Mouse (Mus musculus): ENCODE results near the gene St3gal5. TPM values are rescaled to one million over a fixed set of nuclear protein-coding genes. Genes with fewer than 3 reads are reported as not detected.

The St3gal5 gene
- total and polyA plus RNA-seq, 3 experiments = 24.4 to 51.8 TPM; not detected in 1

GRCm38 (mm10) chr6:72134850-72135515, 37.6 kb downstream of the St3gal5 start:
- Histone ChIP-seq H3K9me3 (replicated peaks; ENCODE audit: insufficient read depth, low read length) (no peaks in the 10 kb centered on the region), H3K27me3 (ENCODE audit: control insufficient read depth in 1 of 2, insufficient read depth in 2 of 2, low read length in 2 of 2) (no peaks in the 10 kb centered on the region), H3K27ac (ENCODE audit: control insufficient read depth, low read depth, low read length) (peak overlapping the region; percentile 51), H3K36me3 (ENCODE audit: control insufficient read depth in 1 of 2, insufficient read depth in 2 of 2, low read length in 2 of 2) (peaks cover 21 to 36% of the 10 kb centered on the region in 2 experiments), H3K79me2 (ENCODE audit: control insufficient read depth, insufficient read depth, low read length, poor library complexity) (no peaks in the 10 kb centered on the region), H3K4me3 (ENCODE audit: control insufficient read depth in 1 of 2, insufficient read depth in 1 of 2, low read depth in 2 of 2, low read length in 2 of 2) (no peak overlapping the region), H3K4me1 (ENCODE audit: control insufficient read depth in 1 of 2, insufficient read depth in 2 of 2, low read length in 2 of 2) (peaks cover 10 to 29% of the 10 kb centered on the region in 2 experiments), H3K9ac (ENCODE audit: control insufficient read depth, low read depth, low read length, poor library complexity, severe bottlenecking) (no peak overlapping the region)
- DNase-seq (ENCODE audit: low read depth, low spot score) = peak; percentile 64
- no peak for TF ChIP-seq RAD21 (IDR thresholded peaks at IDR 0.05; ENCODE audit: low read depth, low read length)
- no peak for TF ChIP-seq POLR2A (IDR thresholded peaks at IDR 0.05; ENCODE audit: control insufficient read depth in 1 of 2, insufficient read depth in 1 of 2, low read depth in 1 of 2, low read length in 2 of 2, poor library complexity in 1 of 2)
- TF ChIP-seq ZNF384 (IDR thresholded peaks at IDR 0.05; ENCODE audit: low read depth, low read length) = no peak
- no peak for TF ChIP-seq UBTF (IDR thresholded peaks at IDR 0.05; ENCODE audit: borderline replicate concordance, insufficient read depth, low read depth, low read length)
- TF ChIP-seq USF2 (IDR thresholded peaks at IDR 0.05; ENCODE audit: borderline replicate concordance in 1 of 2, insufficient read depth in 1 of 2, low read depth in 1 of 2, low read length in 2 of 2) = no peak
- peak; percentile 74 for TF ChIP-seq RCOR1 (IDR thresholded peaks at IDR 0.05; ENCODE audit: low read depth, low read length)
- TF ChIP-seq TBP (IDR thresholded peaks at IDR 0.05; ENCODE audit: low read depth, low read length) = no peak
- TF ChIP-seq ZKSCAN1 (IDR thresholded peaks at IDR 0.05; ENCODE audit: low read depth, low read length) = 0 out of 2 replicates have a peak, but pooled peaks have one; percentile 37
- no peak for TF ChIP-seq POLR2AphosphoS5 (IDR thresholded peaks at IDR 0.05; ENCODE audit: borderline replicate concordance, low read depth, low read length)
- TF ChIP-seq MYC (IDR thresholded peaks at IDR 0.05; ENCODE audit: low read depth, low read length) = 0 out of 2 replicates have a peak, but pooled peaks have one; percentile 41
- TF ChIP-seq NRF1 (IDR thresholded peaks at IDR 0.05; ENCODE audit: insufficient read depth, low read depth, low read length, poor library complexity, severe bottlenecking) = 0 out of 2 replicates have a peak, but pooled peaks have one; percentile 19
- peak; percentile 90; the same call in 1 of the 2 replicates for TF ChIP-seq MEF2A (IDR thresholded peaks at IDR 0.05; ENCODE audit: extremely low read depth, insufficient replicate concordance, low read depth, low read length, poor library complexity, severe bottlenecking)
- TF ChIP-seq EP300 (IDR thresholded peaks at IDR 0.05; ENCODE audit: low read depth in 1 of 2, low read length in 2 of 2) = peak; percentile 77 to 83
- peak; percentile 73 for TF ChIP-seq GATA1 (IDR thresholded peaks at IDR 0.05; ENCODE audit: low read depth, low read length)
- TF ChIP-seq BHLHE40 (IDR thresholded peaks at IDR 0.05; ENCODE audit: borderline replicate concordance, low read depth, low read length) = peak; percentile 77
- peak; percentile 53; the same call in 1 of the 2 replicates for TF ChIP-seq MAX (IDR thresholded peaks at IDR 0.05; ENCODE audit: low read length)
- peak; percentile 69 for TF ChIP-seq MXI1 (IDR thresholded peaks at IDR 0.05; ENCODE audit: low read depth, low read length)
- TF ChIP-seq MYB (IDR thresholded peaks at IDR 0.05; ENCODE audit: low read depth, low read length) = no peak
- TF ChIP-seq ZC3H11A (IDR thresholded peaks at IDR 0.05; ENCODE audit: low read depth, low read length) = no peak
- no peak for TF ChIP-seq NELFE (IDR thresholded peaks at IDR 0.05; ENCODE audit: low read depth, low read length)
- peak; percentile 79; the same call in 1 of the 2 replicates for TF ChIP-seq GABPA (IDR thresholded peaks at IDR 0.05; ENCODE audit: low read depth, low read length)
- TF ChIP-seq SIN3A (IDR thresholded peaks at IDR 0.05; ENCODE audit: low read length) = peak; percentile 63
- TF ChIP-seq HCFC1 (IDR thresholded peaks at IDR 0.05; ENCODE audit: low read depth, low read length) = no peak
- no peak for TF ChIP-seq ELF1 (IDR thresholded peaks at IDR 0.05; ENCODE audit: low read depth, low read length)
- no peak for TF ChIP-seq SMC3 (IDR thresholded peaks at IDR 0.05; ENCODE audit: low read depth, low read length)
- no peak for TF ChIP-seq CHD1 (IDR thresholded peaks at IDR 0.05; ENCODE audit: low read depth, low read length)
- TF ChIP-seq CTCF (IDR thresholded peaks at IDR 0.05 in 2 of 3, conservative IDR thresholded peaks at IDR 0.05 in 1 of 3; ENCODE audit: control insufficient read depth in 1 of 3, insufficient read depth in 1 of 3, low read depth in 2 of 3, low read length in 3 of 3, poor library complexity in 1 of 3, severe bottlenecking in 1 of 3) = no peak
- TF ChIP-seq KAT2A (conservative IDR thresholded peaks at IDR 0.05; ENCODE audit: low read depth, low read length) = no peak
- TF ChIP-seq MAFK (IDR thresholded peaks at IDR 0.05; ENCODE audit: borderline replicate concordance, low read depth, low read length) = peak; percentile 78
- TF ChIP-seq MAZ (IDR thresholded peaks at IDR 0.05; ENCODE audit: low read depth, low read length) = 0 out of 2 replicates have a peak, but pooled peaks have one; percentile 38
- TF ChIP-seq E2F4 (IDR thresholded peaks at IDR 0.05; ENCODE audit: borderline replicate concordance, low read depth, low read length) = no peak
- no peak for TF ChIP-seq CHD2 (IDR thresholded peaks at IDR 0.05; ENCODE audit: low read length)
- TF ChIP-seq JUND (IDR thresholded peaks at IDR 0.05; ENCODE audit: low read depth, low read length) = no peak
- peak; percentile 82 for TF ChIP-seq ETS1 (IDR thresholded peaks at IDR 0.05; ENCODE audit: low read depth, low read length)
- peak; percentile 77 for TF ChIP-seq TCF12 (IDR thresholded peaks at IDR 0.05; ENCODE audit: low read depth, low read length)
- no peak for TF ChIP-seq POLR2AphosphoS2 (IDR thresholded peaks at IDR 0.05; ENCODE audit: low read length)
